Mouse (Mus musculus): ENCODE measurements around the gene Bbip1. TPM values are rescaled to one million over a fixed set of nuclear protein-coding genes. Genes with fewer than 3 reads are reported as not detected.

Gene Bbip1
- polyA plus RNA-seq, 1 experiment from 2014 or later, result 69.7 TPM

DNA sequence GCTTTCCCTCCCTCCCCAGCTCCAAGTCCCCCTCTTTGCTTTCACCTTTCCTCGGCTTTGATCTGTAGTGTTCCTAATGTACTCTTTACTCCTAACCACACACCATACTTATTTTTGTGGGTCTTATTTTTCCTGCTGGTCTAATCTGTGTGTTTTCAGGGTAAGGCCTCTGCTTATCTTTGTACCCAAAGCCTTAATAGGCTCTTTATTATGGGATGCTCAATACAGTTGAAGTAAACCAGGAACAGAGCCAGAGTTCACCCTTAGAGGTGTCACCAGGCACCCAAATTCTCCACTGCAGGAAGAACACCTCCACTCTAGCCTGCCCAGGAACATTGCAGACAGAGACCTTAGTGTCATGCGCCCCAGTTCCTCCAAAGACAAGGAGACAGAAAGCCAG lies 52.9 kb downstream of the Bbip1 start:
- Histone ChIP-seq H3K27me3 (ENCODE audit: control insufficient read depth, insufficient read depth, low read length) (no peaks in the 10 kb centered on the region), H3K27ac (ENCODE audit: low read depth, low read length) (no peak overlapping the region), H3K9ac (ENCODE audit: low read depth, low read length) (no peak overlapping the region), H3K36me3 (ENCODE audit: control insufficient read depth, insufficient read depth, low read length) (no peaks in the 10 kb centered on the region), H3K4me3 (ENCODE audit: low read depth, low read length) (no peak overlapping the region), H3K9me3 (replicated peaks; ENCODE audit: control insufficient read depth, low read length) (no peaks in the 10 kb centered on the region), H3K4me2 (no peak overlapping the region), H3K4me1 (ENCODE audit: control insufficient read depth, insufficient read depth, low read length) (peaks cover 8% of the 10 kb centered on the region; the same call in 1 of the 2 replicates)
- no peak for ATAC-seq (replicated peaks; ENCODE audit: insufficient number of reproducible peaks, low FRiP score, low TSS enrichment)
- WGBS (ENCODE audit: insufficient replicate concordance), result 72% methylated on average over 2 of the region's 2 CpGs

- Histone ChIP-seq H3K4me2 (no peak overlapping the region), H3K9me3 (replicated peaks; ENCODE audit: control insufficient read depth, low read length) (no peaks in the 10 kb centered on the region), H3K4me3 (ENCODE audit: low read depth, low read length) (no peak overlapping the region), H3K9ac (ENCODE audit: low read depth, low read length) (no peak overlapping the region), H3K27me3 (ENCODE audit: control insufficient read depth, insufficient read depth, low read length) (no peaks in the 10 kb centered on the region), H3K36me3 (ENCODE audit: control insufficient read depth, insufficient read depth, low read length) (no peaks in the 10 kb centered on the region), H3K4me1 (ENCODE audit: control insufficient read depth, insufficient read depth, low read length) (peaks cover 8% of the 10 kb centered on the region; the same call in 1 of the 2 replicates), H3K27ac (ENCODE audit: low read depth, low read length) (no peak overlapping the region)
- 47% methylated on average over 5 of the region's 5 CpGs for WGBS (ENCODE audit: insufficient replicate concordance)
- ATAC-seq (replicated peaks; ENCODE audit: insufficient number of reproducible peaks, low FRiP score, low TSS enrichment), result no peak
Observed at GRCm38 (mm10) chr19:53890781-53891251, 53.6 kb downstream of the Bbip1 start.

GRCm38 (mm10) chr19:53890274-53890673 lies 54.2 kb downstream of the Bbip1 start:
- no peak overlapping the region for H3K9ac ChIP-seq (ENCODE audit: low read depth, low read length)
- H3K4me3 ChIP-seq (ENCODE audit: low read depth, low read length), result no peak overlapping the region
- H3K9me3 ChIP-seq (replicated peaks; ENCODE audit: control insufficient read depth, low read length), result no peaks in the 10 kb centered on the region
- no peaks in the 10 kb centered on the region for H3K36me3 ChIP-seq (ENCODE audit: control insufficient read depth, insufficient read depth, low read length)
- no peaks in the 10 kb centered on the region for H3K27me3 ChIP-seq (ENCODE audit: control insufficient read depth, insufficient read depth, low read length)
- H3K4me1 ChIP-seq (ENCODE audit: control insufficient read depth, insufficient read depth, low read length), result peaks cover 8% of the 10 kb centered on the region; the same call in 1 of the 2 replicates
- H3K27ac ChIP-seq (ENCODE audit: low read depth, low read length), result no peak overlapping the region
- 34% methylated on average over 5 of the region's 5 CpGs for WGBS (ENCODE audit: insufficient replicate concordance)
- H3K4me2 ChIP-seq, result no peak overlapping the region
- ATAC-seq (replicated peaks; ENCODE audit: insufficient number of reproducible peaks, low FRiP score, low TSS enrichment), result no peak

- Histone ChIP-seq H3K9me3 (replicated peaks; ENCODE audit: control insufficient read depth, low read length) (no peaks in the 10 kb centered on the region), H3K4me2 (no peak overlapping the region), H3K9ac (ENCODE audit: low read depth, low read length) (no peak overlapping the region), H3K4me3 (ENCODE audit: low read depth, low read length) (no peak overlapping the region), H3K27ac (ENCODE audit: low read depth, low read length) (no peak overlapping the region), H3K27me3 (ENCODE audit: control insufficient read depth, insufficient read depth, low read length) (no peaks in the 10 kb centered on the region), H3K4me1 (ENCODE audit: control insufficient read depth, insufficient read depth, low read length) (peaks cover 8% of the 10 kb centered on the region; the same call in 1 of the 2 replicates), H3K36me3 (ENCODE audit: control insufficient read depth, insufficient read depth, low read length) (no peaks in the 10 kb centered on the region)
- WGBS (ENCODE audit: insufficient replicate concordance), result 67% methylated on average over 5 of the region's 5 CpGs
- ATAC-seq (replicated peaks; ENCODE audit: insufficient number of reproducible peaks, low FRiP score, low TSS enrichment), result no peak
Observed at GRCm38 (mm10) chr19:53889555-53889954, 54.9 kb downstream of the Bbip1 start.

GRCm38 (mm10) chr19:53888331-53888730 lies 56.1 kb downstream of the Bbip1 start:
- H3K4me1 ChIP-seq (ENCODE audit: control insufficient read depth, insufficient read depth, low read length), result peaks cover 5% of the 10 kb centered on the region; the same call in 1 of the 2 replicates

GRCm38 (mm10) chr19:53887822-53888221 lies 56.6 kb downstream of the Bbip1 start:
- no peak overlapping the region for H3K9ac ChIP-seq (ENCODE audit: low read depth, low read length)
- H3K4me1 ChIP-seq (ENCODE audit: control insufficient read depth, insufficient read depth, low read length), result peaks cover 5% of the 10 kb centered on the region; the same call in 1 of the 2 replicates
- H3K4me3 ChIP-seq (ENCODE audit: low read depth, low read length), result no peak overlapping the region
- no peaks in the 10 kb centered on the region for H3K27me3 ChIP-seq (ENCODE audit: control insufficient read depth, insufficient read depth, low read length)
- H3K9me3 ChIP-seq (replicated peaks; ENCODE audit: control insufficient read depth, low read length), result no peaks in the 10 kb centered on the region
- H3K36me3 ChIP-seq (ENCODE audit: control insufficient read depth, insufficient read depth, low read length), result no peaks in the 10 kb centered on the region
- no peak overlapping the region for H3K4me2 ChIP-seq
- WGBS (ENCODE audit: insufficient replicate concordance), result 76% methylated on average over 3 of the region's 3 CpGs
- no peak for ATAC-seq (replicated peaks; ENCODE audit: insufficient number of reproducible peaks, low FRiP score, low TSS enrichment)
- no peak overlapping the region for H3K27ac ChIP-seq (ENCODE audit: low read depth, low read length)

More at GRCm38 (mm10) chr19:53888331-53888730, 56.1 kb downstream of the Bbip1 start:
- Histone ChIP-seq H3K9ac (ENCODE audit: low read depth, low read length) (no peak overlapping the region), H3K27me3 (ENCODE audit: control insufficient read depth, insufficient read depth, low read length) (no peaks in the 10 kb centered on the region), H3K4me2 (no peak overlapping the region), H3K4me3 (ENCODE audit: low read depth, low read length) (no peak overlapping the region), H3K9me3 (replicated peaks; ENCODE audit: control insufficient read depth, low read length) (no peaks in the 10 kb centered on the region), H3K36me3 (ENCODE audit: control insufficient read depth, insufficient read depth, low read length) (no peaks in the 10 kb centered on the region), H3K27ac (ENCODE audit: low read depth, low read length) (no peak overlapping the region)
- 76% methylated on average over 9 of the region's 9 CpGs for WGBS (ENCODE audit: insufficient replicate concordance)
- no peak for ATAC-seq (replicated peaks; ENCODE audit: insufficient number of reproducible peaks, low FRiP score, low TSS enrichment)

DNA sequence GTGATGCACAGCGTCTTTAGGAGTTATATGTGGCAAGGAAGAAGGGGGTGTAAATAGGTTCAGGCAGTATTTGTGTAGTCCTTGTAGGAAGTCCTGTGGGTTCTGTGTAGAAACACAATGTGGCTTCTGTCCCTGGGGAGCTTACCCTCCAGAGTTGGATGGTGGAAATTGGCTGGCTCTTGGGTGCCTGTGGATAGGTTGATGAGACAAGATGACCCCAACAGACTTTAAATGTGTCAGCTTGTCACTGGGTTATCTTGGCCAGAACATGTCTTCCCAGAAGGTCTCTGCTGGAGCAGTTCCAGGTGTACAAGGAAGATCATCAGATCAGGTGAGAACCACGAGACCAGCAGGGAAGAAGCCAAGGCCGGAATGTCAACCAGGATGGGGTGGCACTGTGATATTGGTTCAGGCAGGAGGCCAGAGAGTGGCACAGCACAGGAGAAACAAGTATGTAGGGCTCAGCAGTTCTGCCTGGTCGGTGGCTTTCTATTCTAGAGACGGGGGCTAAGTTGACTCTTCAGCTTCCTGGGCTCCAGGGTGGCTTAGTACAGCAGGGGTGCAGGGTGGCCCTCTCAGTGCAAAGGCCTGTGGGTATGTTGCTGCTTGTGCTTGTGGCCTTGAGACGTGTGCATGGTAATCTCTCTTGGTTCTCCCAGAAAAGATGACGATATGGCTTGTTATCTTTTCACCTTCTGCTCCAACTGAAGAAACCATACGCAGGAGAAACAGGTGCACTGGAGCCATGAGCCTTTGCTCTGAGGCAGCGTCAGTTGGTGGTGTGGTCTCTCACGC lies 57.7 kb downstream of the Bbip1 start:
- no peak overlapping the region for H3K9ac ChIP-seq (ENCODE audit: low read depth, low read length)
- H3K4me3 ChIP-seq (ENCODE audit: low read depth, low read length), result no peak overlapping the region
- no peaks in the 10 kb centered on the region for H3K36me3 ChIP-seq (ENCODE audit: control insufficient read depth, insufficient read depth, low read length)
- H3K27ac ChIP-seq (ENCODE audit: low read depth, low read length), result no peak overlapping the region
- peaks cover 5% of the 10 kb centered on the region; the same call in 1 of the 2 replicates for H3K4me1 ChIP-seq (ENCODE audit: control insufficient read depth, insufficient read depth, low read length)
- WGBS (ENCODE audit: insufficient replicate concordance), result 74% methylated on average over 10 of the region's 10 CpGs
- H3K4me2 ChIP-seq, result no peak overlapping the region
- ATAC-seq (replicated peaks; ENCODE audit: insufficient number of reproducible peaks, low FRiP score, low TSS enrichment), result no peak
- no peaks in the 10 kb centered on the region for H3K9me3 ChIP-seq (replicated peaks; ENCODE audit: control insufficient read depth, low read length)
- no peaks in the 10 kb centered on the region for H3K27me3 ChIP-seq (ENCODE audit: control insufficient read depth, insufficient read depth, low read length)

DNA sequence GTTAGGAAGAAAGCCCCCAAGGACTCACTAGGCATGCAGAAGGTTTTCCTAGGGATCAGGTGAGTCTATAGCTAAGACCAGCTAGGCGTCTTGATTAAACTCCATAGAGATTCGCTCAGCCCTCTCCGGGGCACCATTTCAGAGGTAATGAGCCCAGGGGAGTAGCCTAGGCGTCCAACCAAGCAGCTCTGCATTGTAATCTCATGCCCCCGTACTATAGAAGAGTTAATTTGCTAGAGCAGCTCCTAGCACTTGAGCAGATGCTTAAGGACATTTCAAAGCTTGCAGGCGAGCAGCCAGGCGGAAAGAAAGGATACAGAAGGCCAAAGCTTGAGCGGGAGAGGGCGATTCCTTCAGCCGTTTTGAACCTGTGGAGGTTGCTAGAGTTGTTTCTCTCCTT lies 59.0 kb downstream of the Bbip1 start:
- Histone ChIP-seq H3K4me3 (ENCODE audit: low read depth, low read length) (no peak overlapping the region), H3K27ac (ENCODE audit: low read depth, low read length) (no peak overlapping the region), H3K36me3 (ENCODE audit: control insufficient read depth, insufficient read depth, low read length) (no peaks in the 10 kb centered on the region), H3K4me1 (ENCODE audit: control insufficient read depth, insufficient read depth, low read length) (0 out of 2 replicates have a peak, but pooled peaks cover under 1% of the 10 kb centered on the region), H3K9ac (ENCODE audit: low read depth, low read length) (no peak overlapping the region), H3K9me3 (replicated peaks; ENCODE audit: control insufficient read depth, low read length) (no peaks in the 10 kb centered on the region), H3K4me2 (no peak overlapping the region), H3K27me3 (ENCODE audit: control insufficient read depth, insufficient read depth, low read length) (no peaks in the 10 kb centered on the region)
- 70% methylated on average over 10 of the region's 10 CpGs for WGBS (ENCODE audit: insufficient replicate concordance)
- ATAC-seq (replicated peaks; ENCODE audit: insufficient number of reproducible peaks, low FRiP score, low TSS enrichment), result no peak
